In the genomic region with DNA sequence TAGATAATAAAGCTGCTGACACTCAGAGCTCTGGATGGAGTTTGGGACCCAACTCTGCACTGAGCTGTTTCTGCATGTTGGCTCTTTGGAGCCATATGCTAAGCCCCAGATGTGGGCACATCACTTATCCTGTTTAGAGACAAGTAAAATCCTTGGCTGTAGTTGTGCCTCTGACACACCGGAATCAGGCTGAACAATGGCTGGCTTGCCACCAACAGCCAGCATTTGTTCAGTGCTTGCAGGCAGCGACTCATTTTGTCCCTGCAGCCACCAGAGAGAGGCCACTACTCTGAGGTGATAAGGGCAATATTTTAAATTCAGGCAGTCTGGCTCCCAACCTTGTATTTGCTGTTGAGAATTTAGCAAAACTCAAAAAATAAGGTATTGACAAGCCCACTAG, we compare ENCODE assay signal across 10 mouse cellular contexts. TPM values are rescaled to one million over a fixed set of nuclear protein-coding genes. Genes with fewer than 3 reads are reported as not detected.
DNase-seq lines count a peak whose midpoint lies in the region; ATAC-seq and TF ChIP-seq lines count a peak whose summit lies in the region.
"Had no signal": no experiment of that assay in that cellular context is flagged by ENCODE, and none has a peak within 500 bp of the region (broad histone marks: within the 10 kb centered on the region; RNA-seq: fewer than 3 reads in every experiment).

No protein-coding gene starts in this region.

- no peak overlapping the region for H3K4me3 ChIP-seq in brown adipose tissue, adult 24 weeks (ENCODE audit: insufficient read depth, low read depth, low read length)
- H3K4me3 ChIP-seq in lung, adult 2 months (replicated peaks; ENCODE audit: extremely low read depth, low read depth, low read length): no peak overlapping the region
- H3K4me3 ChIP-seq in forebrain, embryonic 12.5 days (replicated peaks): no peak overlapping the region

- no peak overlapping the region for H3K9ac ChIP-seq in forebrain, embryonic 12.5 days

- no peak for TF ChIP-seq CTCF in lung, adult 2 months (IDR thresholded peaks at IDR 0.05; ENCODE audit: insufficient read depth, low read length)

- H3K4me1 ChIP-seq in brown adipose tissue, adult 24 weeks (ENCODE audit: control insufficient read depth, insufficient read depth, insufficient read length, low read length): peaks cover 36% of the 10 kb centered on the region
- H3K4me1 ChIP-seq in lung, adult 2 months (ENCODE audit: control insufficient read depth, insufficient read depth, low read length): peaks cover 37% of the 10 kb centered on the region
- peaks cover 22% of the 10 kb centered on the region for H3K4me1 ChIP-seq in forebrain, embryonic 12.5 days

- H3K4me2 ChIP-seq in forebrain, embryonic 12.5 days: no peak overlapping the region

- H3K9me3 ChIP-seq in forebrain, embryonic 12.5 days: no peaks in the 10 kb centered on the region

- ATAC-seq in forebrain, embryonic 12.5 days (ENCODE audit: low FRiP score): no peak
- ATAC-seq: forebrain, embryonic 14.5 days had no signal

- 35% methylated on average over 2 of the region's 2 CpGs for WGBS in lung, adult 2 months
- 44% methylated on average over 2 of the region's 2 CpGs for WGBS in forebrain, embryonic 12.5 days

- peaks cover 34% of the 10 kb centered on the region for H3K27me3 ChIP-seq in forebrain, embryonic 12.5 days

- H3K36me3 ChIP-seq in forebrain, embryonic 12.5 days (replicated peaks): no peaks in the 10 kb centered on the region

- TF ChIP-seq POLR2A in lung, adult 2 months (IDR thresholded peaks at IDR 0.05; ENCODE audit: borderline replicate concordance, extremely low read depth, low read depth, low read length): no peak; the same call in 1 of the 2 replicates

- H3K27ac ChIP-seq in brown adipose tissue, adult 24 weeks (replicated peaks; ENCODE audit: low read depth, low read length): peak overlapping the region; percentile 98
- no peak overlapping the region for H3K27ac ChIP-seq in forebrain, embryonic 12.5 days

- peak; percentile 71 for DNase-seq in adrenal gland, postnatal 14 days
- DNase-seq in adrenal gland, adult 8-10 months: no peak
- DNase-seq in kidney, adult 18-20 months: peak; percentile 62
- DNase-seq in lung, adult 2 months: peak; percentile 43
- no peak for DNase-seq in layer of hippocampus, postnatal 10 days (ENCODE audit: low spot score in 2 of 2)
- no peak for DNase-seq in thymus, adult 18-20 months
- DNase-seq: cerebellum, adult 18-20 months had no signal

RNA-seq across cellular contexts. Expression of gene Lhpp, which starts 58.2 kb away (rescaled TPM):
- 18.1 and 18.6 TPM in 2 replicates for total RNA-seq in adrenal gland, postnatal 14 days (2021)
- total RNA-seq in adrenal gland, adult 8-10 months (2022): 10 to 100 TPM; 26.7 to 38.0 (median 29.8) TPM
- polyA plus RNA-seq in brown adipose tissue, adult 24 weeks (2012; ENCODE audit: insufficient read depth, insufficient read length, missing spikeins): 11.1 and 13.9 TPM in 2 replicates
- 12.4 and 17.1 TPM in 2 replicates for polyA plus RNA-seq in lung, adult 2 months (2012; rRNA removed)
- polyA plus RNA-seq in forebrain, embryonic 12.5 days (2016; fragmentation: Nextera tagmentation; extraction: Ambion mirVana): 10.9 and 12.1 TPM in 2 replicates
- total RNA-seq in layer of hippocampus, postnatal 10 days (2021): 10 to 100 TPM; 37.9 to 38.6 TPM

Comparison
In these comparisons a context has a peak if more than half of its experiments do, and no peak if none do; other contexts are left out.
1. DNase-seq: peak in adrenal gland, postnatal 14 days (single experiment), kidney, adult 18-20 months (single experiment) and lung, adult 2 months (single experiment); none in adrenal gland, adult 8-10 months (single experiment), layer of hippocampus, postnatal 10 days (0 of 2) and thymus, adult 18-20 months (0 of 2).